Mouse (Mus musculus) small intestine, adult 2 months (tissue): ENCODE measurements around the gene Arhgef9.

Source experiments
- CTCF ChIP-seq: fragments of 200-500 bp; IDR thresholded peaks from 2 replicates; pipeline ENCODE4 v1.5.1; 2012; ENCODE audit warnings: low read depth, mild to moderate bottlenecking, control low read depth, inconsistent platforms, low read length, moderate library complexity, mixed read lengths; ENCODE audit not compliant: insufficient replicate concordance, insufficient read length; ENCODE audit errors: extremely low read depth
- POLR2A ChIP-seq: fragments of 200-500 bp; IDR thresholded peaks from 2 replicates; pipeline ENCODE4 v1.6.1; 2012; ENCODE audit warnings: low read depth, mild to moderate bottlenecking, control low read depth, inconsistent platforms, low read length, moderate library complexity

- no peak for TF ChIP-seq CTCF
- TF ChIP-seq POLR2A, result no peak
Measured at GRCm38 (mm10) chrX:95132996-95133395, 63.7 kb downstream of the Arhgef9 start.
